Mouse (Mus musculus) liver, adult (tissue): ENCODE data around the gene Twnk.

Experiments
- GATA4 ChIP-seq: IDR thresholded peaks from 2 replicates; pipeline ENCODE4 v1.6.1; 2014; ENCODE audit warnings: mild to moderate bottlenecking, low read length; ENCODE audit not compliant: insufficient replicate concordance

Gene Twnk

DNA sequence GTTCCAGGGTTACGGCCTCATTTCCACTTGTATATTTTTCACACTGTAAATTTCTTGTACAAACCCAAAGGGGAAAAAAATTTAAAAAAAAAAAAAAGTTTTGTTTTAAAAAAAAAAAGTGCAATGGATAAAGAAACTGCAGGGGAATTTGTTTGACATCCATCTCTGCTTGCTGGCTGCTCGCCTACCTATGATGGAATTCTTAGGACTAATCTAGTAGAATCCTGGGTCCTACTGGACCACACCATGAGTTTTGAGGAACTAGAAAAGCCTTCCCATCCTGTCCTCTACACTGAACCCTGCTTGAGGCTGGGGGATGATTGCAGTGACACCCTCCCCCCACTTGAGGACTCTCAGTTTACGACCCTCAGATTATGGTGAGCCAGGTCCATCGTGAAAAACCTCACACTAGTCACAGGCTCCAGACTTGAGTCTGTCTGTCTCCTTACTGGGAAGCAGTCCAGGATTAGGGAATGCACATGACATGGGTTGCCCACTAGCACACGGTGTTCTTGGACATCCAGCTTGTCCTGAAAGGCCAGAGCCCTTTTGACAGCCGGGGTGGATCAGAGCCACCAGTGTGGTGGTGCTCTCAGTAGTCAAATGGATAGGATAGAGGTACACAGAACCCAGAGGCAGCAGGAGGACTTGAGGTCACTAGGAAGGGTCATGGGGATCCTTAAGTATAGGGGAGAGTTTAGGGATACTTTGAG, 21.7 kb downstream of the Twnk start:
- no peak for TF ChIP-seq GATA4

- TF ChIP-seq GATA4, result no peak
Measured at GRCm38 (mm10) chr19:45027848-45028247, 22.4 kb downstream of the Twnk start.

DNA sequence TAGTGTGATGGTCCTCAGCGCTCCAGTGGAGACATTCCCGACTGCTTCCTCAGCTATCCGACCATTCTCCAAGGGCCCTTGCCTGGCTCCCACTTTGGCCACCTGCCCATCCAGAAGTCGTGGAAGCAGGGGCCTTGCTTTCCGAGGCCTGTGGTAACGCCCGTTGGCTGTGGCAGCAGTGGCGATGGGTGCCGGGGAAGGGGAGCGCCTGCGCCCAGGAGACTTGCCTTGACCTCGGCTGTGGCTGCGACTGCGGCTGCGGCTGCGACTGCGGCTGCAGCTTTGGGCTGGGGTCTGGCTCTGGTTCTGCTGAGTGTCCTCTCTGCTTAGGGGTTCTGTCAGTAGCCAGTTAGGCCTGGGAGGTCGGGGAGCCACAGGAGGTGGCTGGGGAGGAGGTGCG, 23.3 kb downstream of the Twnk start:
- TF ChIP-seq GATA4, result no peak

GRCm38 (mm10) chr19:45029571-45029970, 24.1 kb downstream of the Twnk start:
- TF ChIP-seq GATA4, result no peak

GRCm38 (mm10) chr19:45030111-45030510, 24.6 kb downstream of the Twnk start:
- TF ChIP-seq GATA4, result no peak

DNA sequence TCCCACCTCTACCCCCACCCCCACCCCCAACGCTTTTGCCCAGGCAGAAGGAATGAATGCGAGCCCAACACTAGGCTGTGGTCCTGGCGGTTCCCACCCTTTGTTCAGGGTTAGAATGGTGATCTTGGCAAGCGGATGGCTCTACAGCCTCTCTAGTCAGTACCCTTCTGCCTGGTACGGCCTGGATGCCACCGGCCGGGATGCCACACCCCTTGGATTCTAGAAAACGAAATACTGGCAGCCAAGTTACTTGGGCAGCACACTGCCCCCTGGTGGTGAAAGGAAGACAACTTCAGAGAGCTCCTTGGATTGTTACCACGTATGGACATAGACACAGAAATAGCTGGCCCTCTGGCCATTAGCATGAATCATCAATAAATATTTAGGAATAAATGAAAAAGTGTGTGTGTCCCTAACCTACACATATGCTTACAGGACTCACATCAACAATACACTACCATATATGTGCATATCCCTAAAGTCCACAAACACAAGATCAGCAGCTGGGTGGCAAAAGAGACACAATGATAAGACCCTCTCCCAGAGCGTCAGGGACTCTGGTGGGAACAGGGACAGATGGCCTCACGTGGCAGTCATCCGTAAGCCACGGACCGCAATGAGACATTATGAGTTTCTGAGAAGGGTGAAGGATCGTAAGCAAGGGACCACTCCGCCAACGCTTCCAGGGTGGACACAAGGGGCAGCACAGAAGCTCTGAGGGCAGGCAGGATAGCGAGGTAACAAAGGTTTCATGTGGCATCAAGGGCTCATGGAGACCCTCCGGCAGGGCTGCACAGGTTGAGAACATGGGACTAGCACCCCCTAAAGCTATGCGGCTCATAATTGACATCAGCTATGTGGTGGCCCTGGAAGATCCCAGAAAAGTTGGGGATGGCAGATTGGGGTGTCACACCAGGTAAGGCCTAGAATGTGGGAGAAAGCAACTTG, 25.6 kb downstream of the Twnk start:
- no peak for TF ChIP-seq GATA4

DNA sequence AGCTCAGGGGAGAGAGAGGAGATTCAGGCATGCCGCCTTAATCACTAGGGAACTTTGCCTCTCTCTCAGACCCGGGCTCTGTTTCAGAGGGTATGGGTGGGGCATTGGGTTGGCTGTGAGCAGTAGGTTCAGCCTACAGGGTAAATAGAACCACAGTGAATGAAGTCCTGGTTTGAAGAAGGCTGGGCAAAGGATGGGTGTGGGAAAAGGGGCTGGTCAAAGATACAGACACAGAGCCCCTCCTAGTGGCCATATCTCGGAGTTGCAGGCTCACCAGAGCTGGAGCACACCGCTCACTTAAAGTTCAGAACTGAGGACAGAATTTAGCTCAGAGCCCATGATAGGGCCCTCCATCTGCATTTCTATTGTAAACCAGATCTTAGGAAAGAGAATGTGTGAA, 26.3 kb downstream of the Twnk start:
- TF ChIP-seq GATA4, result no peak

GRCm38 (mm10) chr19:45032570-45033332, 27.3 kb downstream of the Twnk start:
- TF ChIP-seq GATA4, result no peak

- TF ChIP-seq GATA4, result no peak
Measured at GRCm38 (mm10) chr19:45036867-45037266, 31.4 kb downstream of the Twnk start.

GRCm38 (mm10) chr19:45040214-45040613, 34.8 kb downstream of the Twnk start:
- TF ChIP-seq GATA4, result no peak

- TF ChIP-seq GATA4, result no peak
Measured at GRCm38 (mm10) chr19:45044389-45044927, 39.0 kb downstream of the Twnk start.

GRCm38 (mm10) chr19:45045236-45045635, 39.8 kb downstream of the Twnk start:
- TF ChIP-seq GATA4, result no peak

GRCm38 (mm10) chr19:45045651-45046050, 40.2 kb downstream of the Twnk start, which contains the start of gene Pdzd7:
Pdzd7 (minus strand) TSS chr19:45045717.
- no peak for TF ChIP-seq GATA4

DNA sequence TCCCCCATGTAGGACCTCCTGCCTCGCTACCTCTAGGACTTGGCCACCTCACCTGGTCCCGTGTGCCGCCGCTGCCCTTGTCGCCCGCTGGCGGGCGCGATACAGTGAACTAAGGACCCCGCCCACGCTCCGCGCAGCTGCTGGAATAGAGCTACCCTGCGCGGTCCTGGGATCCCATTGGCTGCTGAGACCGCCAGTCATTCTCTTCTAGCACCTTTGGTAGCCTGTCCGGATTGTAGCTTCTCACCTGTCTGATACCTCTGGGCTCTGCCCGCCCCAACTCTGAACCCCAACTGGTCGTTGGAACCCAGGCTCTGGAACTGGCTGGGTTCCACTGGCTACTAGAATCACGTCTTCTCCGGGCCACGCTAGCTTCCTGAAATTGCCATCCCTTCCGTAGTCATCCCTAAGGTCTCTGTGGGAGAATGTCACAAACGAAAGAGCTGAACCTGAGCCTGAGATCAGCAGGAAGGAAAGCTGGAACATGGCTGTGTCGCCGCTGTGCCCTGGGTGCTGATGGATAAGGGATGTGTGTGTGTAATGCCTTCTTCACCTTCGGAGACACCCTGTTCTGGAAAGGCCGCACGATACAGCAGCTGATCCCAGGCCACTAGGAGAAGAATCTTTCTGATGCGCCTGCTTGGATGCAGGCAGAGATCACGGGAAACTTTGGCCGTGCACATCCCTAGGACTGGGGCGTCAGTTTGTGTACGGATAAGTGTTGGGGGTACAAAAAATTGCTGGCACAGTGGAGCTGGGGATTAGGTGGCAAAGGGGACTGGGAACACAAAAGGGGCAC, 41.3 kb downstream of the Twnk start:
- no peak for TF ChIP-seq GATA4

DNA sequence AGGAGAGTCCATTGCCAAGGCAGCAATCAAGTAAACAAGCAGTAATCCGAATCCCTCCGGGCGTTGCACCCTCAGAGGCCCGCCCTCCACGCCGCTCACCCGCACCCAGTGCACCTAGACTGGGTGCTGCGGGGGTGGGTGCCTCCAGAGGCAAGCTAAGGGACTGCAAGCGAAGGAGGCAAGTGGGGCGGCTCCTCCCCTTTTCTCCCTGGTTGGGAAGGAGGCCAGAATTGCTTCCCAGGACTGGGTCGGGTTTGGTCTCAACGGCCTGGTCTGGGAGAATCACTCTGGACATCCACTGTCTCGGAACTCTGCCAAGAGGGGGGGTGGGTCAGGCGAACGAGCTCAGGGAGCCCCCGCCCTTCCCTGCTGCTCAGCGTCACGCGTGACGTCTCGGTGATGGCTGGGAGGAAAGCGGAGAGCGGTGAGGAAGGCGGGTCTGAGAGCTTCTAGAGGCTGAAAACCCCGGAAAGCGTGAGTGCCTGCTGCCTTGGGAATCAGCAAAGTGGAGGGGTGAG, 42.0 kb downstream of the Twnk start, which contains the start of gene Sfxn3:
Gene Sfxn3 (plus strand): TSS at position 87 of the 518 bp plus-strand sequence.
- TF ChIP-seq GATA4, result no peak; the same call in 1 of the 2 replicates
